Mouse (Mus musculus) retina, embryonic 14.5 days (tissue): Measurements from ENCODE around the gene Olfr1497.
"Not testable (repeated sequence)": the region's sequence is repeated elsewhere in the genome, so short reads cannot be mapped to it uniquely, and the experiment has no call there.

Experiments
- DNase-seq: peaks from one replicate; pipeline ENCODE4 v3.0.0-alpha.2; 2015; ENCODE audit warnings: low spot score

Olfr1497 gene

DNA sequence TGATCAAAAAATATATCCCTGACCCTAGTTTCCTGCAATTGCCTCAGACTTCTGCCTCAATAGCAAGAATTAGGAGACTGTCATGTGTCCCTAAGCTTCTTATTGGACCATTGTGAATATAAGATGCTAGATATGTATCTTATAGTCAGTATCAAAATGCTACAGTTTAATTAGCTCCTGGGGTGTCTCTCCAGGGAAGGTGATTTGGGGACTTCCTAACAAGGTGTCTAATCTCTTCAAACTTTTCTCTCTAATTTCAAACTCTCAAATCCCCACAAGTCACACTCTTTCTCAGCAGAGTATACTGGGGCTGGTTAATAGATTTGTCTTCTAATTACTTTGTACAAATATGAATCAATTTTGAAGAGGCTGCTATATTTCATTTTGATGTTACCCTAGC lies at the start of gene Olfr1497:
Olfr1497 (minus strand) TSS at position 101 of the 400 bp plus-strand sequence.
- no peak for DNase-seq

DNA sequence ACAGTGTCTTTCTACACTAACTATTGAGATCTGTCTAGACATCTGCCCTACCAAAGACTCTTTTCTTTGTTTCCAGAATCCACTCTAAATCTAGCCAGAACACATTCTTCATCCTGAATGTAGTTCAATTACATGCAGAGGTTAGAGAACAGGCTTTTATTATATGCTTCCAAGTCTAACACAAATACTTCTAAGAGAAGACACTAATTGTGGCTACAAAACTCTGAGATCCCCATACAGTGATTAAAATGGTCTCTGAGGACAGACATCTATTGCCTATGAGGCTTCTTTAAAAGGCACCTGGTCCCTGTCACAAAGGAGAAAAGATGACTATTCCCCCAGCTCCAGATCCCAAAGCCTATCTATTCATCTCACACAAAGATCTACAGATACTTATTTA lies 32.4 kb upstream of the Olfr1497 start, which contains the start of gene Olfr1500:
Olfr1500 (minus strand) TSS at position 101 of the 400 bp plus-strand sequence.
- no peak for DNase-seq

DNA sequence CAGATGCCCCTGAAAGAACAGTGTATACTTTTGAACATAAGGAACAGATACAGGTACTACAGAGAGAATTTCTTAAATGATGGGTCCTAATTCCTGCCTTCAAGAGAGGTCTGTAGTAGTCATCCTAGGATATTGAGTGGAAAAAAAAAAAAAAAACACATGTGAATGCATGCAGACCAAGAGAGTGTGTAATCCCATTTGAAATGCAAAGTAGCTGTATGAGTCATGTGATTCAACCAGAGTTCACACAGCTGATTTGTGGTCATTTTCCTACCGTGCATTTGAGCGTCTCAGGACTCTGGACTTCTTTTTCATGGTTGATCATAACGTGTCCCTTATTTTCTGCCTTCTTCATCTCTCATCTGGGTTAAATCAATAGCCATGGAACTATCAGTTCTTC lies 30.4 kb upstream of the Olfr1497 start:
- DNase-seq: no peak

DNA sequence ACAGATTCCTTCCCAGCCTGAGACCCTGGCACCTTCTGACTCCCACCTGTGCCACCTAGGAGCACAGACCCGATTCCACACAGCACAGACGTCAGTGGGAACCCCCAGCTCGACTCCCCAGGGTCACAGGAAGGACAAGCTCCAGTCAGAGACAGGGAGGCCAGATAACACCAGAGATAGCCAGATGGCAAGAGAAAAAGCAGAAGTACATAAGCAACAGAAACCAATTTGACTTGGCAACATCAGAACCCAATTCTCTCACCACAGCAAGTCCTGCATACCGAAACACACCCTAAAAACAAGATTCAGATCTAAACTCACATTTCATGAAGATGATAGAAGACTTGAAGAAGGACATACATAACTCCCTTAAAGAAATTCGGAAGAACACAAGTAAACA lies 22.8 kb upstream of the Olfr1497 start:
- DNase-seq: no peak

DNA sequence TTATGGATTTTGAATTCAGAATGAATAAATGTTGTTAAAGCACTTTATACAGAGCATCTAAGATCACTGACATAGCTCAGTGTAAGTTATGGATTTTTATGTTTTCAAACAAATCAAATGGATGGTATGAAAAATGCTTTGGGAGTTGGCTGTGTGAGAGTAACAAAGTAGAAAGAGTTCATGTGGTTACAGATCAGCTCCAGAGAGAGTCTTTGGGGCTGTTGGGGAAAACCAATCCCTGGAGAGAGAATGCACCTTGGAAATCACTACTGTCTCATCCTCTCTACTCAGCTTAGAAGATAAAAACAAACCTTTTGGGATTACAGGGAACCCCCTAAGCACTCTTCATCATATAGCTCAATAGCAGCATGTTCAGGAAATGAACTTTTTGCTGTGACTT lies 21.3 kb upstream of the Olfr1497 start, which contains the start of gene Olfr1499:
Olfr1499 (minus strand) TSS at position 101 of the 400 bp plus-strand sequence.
- no peak for DNase-seq

DNA sequence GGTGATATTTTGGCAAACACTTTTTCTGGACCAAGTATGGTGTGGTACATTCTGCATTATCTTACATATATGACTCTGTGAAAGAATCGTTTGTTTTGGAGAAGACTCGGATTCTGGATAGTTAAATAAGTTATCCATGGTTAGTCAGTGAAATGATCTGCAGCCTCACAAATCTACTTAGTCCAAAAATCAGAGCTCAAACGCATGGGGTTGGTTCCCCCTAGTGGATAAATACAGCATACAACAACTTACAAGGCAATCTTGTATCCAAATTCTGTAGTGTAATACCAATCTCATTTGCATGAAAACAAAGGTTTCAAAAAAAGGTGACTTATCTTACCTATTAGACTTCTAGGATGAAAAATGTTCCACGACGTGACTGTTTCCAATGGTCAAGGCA lies 20.8 kb upstream of the Olfr1497 start:
- peak; percentile 55 for DNase-seq

DNA sequence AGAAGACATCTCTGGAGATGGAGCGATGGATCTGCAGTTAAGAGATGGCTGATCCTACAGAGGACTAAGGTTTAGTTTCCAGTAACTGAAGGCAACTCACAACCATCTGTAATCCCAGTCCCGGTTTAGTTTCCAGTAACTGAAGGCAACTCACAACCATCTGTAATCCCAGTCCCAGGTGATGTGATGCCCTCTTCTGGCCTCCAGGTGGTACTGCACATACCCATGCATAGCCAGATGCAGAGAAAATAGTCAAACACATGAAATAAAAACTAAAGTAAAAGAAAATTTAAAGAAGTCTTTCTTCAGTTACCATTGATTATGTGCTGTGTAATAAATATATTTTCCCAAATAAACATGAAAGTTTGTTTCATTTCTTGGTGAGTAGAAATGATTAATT lies 14.8 kb upstream of the Olfr1497 start:
- DNase-seq: no peak

DNA sequence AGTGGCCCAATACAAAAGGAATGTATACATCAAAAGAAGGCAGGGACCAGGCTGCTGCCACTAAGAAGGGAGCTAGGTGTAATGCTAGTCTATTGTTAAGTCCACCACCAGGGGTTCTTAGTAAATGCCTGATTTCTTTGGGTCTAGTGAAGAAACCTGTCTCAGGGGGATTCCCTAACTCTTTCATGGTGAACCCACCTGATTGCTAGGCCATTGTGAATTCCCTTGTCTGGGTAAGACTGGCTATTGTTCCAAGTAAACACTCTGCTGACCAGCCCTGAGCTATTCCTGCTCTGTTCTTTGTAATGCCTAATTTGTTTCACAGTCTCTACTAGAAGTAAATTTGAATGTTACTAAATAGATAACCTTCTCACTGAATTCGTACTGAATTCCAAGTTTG lies 7.5 kb upstream of the Olfr1497 start:
- not testable (repeated sequence) for DNase-seq

DNA sequence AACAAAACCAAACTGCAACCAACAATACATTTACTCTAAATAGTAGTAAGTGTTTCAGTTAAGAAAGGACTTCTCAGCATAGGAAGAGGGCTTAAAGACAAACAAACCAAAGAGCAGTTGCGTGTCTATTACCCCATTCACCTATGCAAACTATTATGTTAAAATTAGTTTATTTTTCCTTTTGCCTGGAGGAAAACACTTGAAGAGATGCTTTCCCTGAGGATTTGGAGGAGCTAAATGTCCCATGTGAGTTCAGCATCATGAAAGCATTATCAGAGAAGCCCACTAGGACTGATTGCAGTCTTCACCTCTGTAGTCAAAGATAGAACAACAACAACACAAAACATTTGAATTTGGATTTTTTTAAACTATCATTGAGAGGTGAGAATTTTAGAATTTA lies 20.4 kb downstream of the Olfr1497 start, which contains the start of gene Olfr1496:
Olfr1496 (plus strand) TSS at position 301 of the 400 bp plus-strand sequence.
- no peak for DNase-seq

DNA sequence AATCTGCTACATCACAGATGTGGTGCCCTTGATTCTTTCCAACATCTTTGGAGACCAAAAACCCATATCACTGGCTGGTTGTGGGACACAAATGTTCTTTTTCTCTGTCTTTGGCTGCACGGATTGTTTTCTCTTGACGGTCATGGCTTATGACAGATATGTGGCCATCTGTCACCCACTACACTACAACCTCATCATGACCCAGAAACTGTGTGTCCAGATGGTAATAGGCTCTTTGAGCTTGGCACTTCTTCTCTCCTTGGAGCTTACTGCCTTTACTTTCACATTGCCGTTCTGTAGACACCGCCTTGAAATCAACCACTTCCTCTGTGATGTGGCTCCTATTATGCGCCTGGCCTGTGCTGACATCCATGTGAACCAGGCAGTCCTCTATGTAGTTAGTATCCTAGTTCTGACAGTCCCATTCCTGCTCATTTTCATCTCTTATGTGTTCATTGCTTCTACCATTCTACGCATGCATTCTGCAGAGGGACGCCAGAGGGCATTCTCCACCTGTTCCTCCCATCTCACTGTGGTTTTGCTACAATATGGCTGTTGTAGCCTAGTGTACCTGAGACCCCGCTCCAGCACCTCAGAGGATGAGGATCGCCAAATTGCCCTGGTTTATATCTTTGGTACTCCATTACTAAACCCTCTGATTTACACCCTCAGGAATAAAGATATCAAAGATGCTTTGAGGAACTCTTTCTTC lies 29.3 kb downstream of the Olfr1497 start:
- DNase-seq: peak; percentile 3

DNA sequence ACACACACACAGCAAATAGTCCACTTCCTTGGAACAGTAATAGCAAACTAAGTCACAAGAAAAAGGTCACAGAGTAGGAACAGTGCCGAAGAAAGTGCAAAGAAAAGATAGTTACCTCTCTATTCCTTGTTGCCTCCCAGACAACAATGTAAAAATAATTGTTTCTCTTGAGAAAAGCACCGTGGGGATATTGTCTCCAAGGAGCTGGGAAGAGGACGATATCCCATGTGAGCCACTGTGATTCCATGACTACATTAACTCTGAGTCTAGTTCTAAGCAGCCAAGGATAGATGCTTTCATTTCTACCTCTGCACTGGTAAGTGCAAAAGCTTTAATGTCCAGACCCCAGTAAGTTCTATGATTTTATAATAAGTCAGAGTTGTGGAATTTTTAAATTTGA lies 33.7 kb downstream of the Olfr1497 start, which contains the start of gene Olfr1495:
Olfr1495 (plus strand) TSS at position 301 of the 400 bp plus-strand sequence.
- no peak for DNase-seq

DNA sequence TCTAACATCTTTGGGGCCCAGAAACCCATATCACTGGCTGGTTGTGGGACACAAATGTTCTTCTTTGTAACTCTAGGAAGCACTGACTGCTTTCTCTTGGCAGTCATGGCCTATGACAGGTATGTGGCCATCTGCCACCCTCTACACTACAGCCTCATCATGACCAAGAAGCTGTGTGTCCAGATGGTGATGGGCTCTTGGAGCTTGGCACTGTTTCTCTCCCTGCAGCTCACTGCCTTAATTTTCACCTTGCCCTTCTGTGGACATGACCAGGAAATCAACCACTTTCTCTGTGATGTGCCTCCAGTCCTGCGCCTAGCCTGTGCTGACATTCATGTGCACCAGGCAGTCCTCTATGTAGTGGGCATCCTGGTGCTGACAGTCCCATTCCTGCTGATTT lies 48.6 kb downstream of the Olfr1497 start:
- no peak for DNase-seq
